Mouse (Mus musculus) lung, postnatal 25 days (tissue): Measurements from ENCODE around the gene Prkar1a.
A peak's percentile ranks its signal among the peaks of the same experiment; 100 is the strongest.

Experiments used
- DNase-seq: peaks from one replicate; pipeline ENCODE4 v3.0.0; 2022; ENCODE audit warnings: low spot score

The Prkar1a gene

DNA sequence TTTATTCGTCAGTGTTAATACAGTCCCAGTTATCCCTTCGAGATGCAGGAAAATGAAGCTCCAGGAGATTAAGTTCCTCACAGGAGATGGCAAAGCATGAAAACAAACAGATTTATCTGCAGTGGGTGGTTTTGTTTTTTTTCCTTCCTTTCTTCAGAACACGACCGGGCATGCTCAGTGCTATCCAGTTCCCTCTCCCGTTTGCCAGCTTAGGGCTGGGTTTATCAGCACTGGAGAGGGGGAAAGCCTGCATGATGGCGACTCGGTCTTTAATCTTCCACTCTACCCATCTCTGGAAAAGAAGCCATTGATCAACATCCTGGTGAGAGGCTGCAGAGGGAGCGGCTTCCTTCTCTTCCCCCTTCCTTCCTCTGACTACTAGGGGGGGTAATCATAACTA lies at the start of gene Prkar1a:
Gene Prkar1a (plus strand): TSS at position 200 of the 400 bp plus-strand sequence.
- no peak for DNase-seq

DNA sequence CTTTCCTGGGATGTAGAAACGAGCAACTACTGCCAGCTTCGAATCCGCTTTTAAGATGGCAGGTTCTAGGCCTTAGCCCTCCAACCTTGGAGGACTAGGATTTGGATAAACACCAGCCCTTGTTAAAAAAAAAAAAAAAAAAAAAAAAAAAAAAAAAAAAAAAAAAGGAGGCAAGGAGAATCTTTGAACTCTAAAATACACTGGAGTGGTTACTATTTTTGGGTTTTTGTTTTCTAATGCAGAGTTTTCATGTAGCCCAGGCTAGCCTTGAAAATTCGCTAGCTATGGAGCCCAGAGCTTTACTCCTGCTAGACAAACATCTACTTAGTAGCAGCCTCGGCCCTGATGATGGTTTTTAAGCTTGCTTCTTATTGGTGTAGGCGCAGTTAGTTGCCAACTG lies 41.6 kb upstream of the Prkar1a start:
- no peak for DNase-seq

DNA sequence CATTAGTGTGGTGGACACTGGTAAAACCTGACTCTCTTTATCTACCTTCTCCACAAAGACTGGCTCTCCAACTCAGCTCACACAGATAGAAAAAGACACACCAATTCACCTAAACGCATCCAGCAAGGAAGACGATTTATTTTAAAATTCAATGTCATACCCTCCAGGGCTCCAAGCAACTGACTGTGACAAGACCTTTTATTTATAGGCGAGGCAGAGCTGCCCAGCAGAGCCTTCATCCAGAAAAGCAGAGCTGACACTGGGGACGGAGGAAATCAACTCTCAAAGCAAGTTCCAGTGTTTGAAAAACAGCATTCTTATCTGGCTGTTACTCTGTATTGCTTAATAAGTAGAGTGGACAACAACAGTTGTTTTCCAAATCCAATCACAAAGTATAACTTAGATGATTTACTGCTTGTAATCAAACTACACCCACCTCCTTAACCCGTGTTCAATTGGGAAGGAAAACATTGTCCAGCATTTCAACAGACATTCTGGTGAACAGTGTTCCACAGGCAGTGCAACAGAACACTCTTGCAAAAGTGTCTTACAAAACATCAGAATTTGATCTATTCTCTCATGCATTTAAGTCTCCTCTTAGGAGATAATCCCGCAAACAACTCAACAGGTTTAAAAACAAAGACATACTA lies 40.1 kb upstream of the Prkar1a start:
- no peak for DNase-seq

DNA sequence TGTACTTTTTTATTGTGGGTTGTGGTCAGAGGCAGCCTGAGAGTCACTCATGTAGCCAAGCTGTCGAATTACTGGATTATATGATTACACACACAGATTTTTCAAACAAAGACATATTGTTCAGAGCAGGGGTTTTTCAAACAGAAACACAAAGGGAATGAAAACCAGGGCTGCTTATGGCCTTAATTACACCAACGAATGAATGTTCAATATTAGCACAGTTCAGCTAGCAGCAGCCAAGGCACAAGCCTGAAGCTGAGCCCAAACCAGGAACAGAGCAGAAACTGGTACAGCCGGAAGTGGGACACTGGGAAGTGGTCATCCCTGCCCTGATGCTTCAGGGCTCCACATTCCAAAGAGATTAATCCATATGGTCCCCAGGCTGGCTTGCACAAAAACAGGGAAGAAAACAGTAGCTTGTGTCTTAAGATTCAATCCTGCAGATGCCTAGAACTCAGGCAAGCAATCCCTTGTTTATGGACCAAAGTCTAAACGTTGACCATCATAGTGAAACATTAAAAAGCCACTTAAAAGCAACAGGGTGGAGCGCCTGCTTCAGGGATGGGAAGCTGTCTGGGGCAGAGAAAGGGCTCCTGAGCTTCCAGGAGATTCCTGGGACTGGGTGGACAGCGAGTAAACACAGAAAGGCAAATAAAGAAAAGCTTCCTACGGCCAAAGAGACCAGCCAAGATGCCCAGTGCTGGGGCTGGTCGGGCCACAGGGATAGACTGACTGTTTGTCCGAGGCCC lies 39.0 kb upstream of the Prkar1a start:
- no peak for DNase-seq

DNA sequence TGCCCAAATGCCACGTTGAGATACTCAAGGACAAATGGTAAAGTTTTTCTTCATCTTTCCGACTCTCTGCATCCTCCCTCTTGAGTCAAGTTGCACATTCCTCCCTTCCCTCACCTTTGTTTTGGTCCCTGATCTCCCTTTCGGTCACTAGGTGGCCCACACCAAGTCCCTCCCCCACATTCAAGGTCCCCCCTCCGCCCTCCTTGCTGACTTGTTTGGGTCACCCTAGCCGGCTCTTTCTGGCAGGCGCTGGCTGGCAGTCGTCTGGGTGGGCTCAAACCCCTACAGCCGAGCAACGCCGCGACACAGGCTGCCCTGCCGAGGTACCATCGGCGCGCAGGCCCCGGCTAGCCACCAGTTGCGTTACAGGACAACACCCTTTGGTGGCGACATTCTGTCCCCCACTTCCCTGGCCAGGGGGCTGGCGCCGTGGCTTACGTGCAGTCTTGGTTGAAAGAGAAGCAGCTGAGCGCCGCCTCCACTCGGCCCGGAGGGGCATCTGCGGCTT lies 38.4 kb upstream of the Prkar1a start:
- DNase-seq: no peak

DNA sequence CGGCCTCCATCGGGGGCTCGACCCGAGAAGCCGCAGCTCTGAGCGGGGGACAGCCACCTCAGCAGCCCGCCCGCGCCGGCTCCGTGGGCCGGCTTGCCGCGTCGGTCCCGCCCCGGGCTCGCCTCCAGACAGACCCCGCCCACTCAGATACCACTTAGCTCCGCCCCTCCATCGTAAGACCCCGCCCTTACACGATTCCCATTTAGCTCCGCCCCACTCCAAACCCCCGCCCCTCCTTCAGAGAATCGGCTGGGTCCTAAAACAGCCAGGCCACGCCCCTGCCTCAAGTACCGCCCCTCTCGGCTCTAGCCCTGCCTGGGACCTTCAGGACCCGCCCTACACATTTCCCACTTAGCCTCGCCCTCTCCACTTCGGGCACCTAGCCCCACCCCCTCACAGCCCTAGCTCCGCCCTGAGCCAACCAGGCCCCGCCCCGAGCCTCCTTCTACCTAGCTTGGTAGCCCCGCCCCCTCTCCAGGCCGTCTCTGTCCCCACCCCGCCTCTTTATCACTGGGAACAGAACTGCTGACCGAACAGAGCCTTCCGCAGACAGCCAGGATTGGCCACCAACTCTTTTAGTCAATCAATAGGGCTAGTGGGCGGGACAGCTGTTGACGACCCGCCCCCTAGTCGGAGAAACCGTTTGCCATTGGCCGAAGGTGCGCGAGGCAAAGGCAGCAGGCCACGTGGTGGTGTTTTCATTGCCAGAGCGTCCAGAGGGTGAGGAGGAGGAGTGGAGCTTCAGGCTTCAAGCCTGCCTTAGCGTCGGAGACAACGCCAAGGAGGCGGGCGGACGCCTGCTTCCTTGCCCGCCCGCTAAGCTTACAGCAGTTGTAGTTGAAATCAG lies 37.7 kb upstream of the Prkar1a start, which contains the start of gene Wipi1:
Gene Wipi1 (minus strand): TSS at position 665 of the 847 bp plus-strand sequence.
- peak; percentile 99 for DNase-seq

DNA sequence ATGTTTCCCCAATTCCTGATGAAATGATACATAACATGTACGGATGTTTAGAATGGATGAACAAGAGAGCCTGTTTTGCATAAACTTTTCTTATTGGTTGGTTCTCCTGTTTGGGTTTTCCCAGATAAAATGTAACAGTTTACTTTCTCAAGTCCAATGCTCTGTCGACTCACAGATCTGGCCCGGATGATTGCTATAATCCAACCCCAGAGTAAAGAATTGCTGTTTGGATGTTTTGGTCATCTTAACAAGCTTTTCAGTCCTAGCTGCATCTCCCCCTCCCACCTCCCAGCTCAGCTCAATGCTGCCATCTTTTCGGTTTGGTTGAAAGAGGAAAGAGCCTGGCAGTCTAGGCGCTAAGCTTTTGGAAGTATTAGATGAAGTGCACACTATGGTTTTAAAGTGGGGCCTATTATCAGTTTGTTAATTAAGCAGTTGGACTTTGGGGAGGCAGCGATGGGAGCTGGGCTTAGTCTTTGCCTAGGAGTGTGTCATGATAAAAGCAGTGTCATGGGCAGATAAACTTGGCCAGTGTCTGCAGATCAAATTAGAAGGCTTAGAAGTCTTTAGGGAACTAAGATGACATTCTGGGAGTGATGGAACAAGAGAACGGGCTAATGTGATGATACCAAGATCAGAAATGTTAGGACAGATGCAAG lies 36.2 kb upstream of the Prkar1a start:
- DNase-seq: no peak

DNA sequence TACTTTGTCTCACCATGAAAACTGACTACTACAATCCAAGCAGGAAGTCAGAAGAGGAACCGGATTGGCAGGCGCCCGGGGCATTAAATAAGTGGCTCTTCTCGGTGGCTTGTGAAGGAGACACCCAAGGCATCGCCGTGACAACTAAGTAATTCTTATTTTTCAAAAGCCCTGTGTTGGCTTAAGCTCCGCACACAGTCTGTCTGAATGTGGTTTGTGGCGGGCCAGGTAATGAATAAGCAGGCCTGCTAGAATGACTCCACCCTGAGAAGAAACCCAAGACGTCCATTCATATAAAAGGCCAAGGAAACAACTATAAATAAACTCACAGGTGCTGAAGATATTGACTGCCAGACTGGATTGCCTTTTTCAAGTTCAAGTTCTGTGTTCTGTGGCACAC lies 33.9 kb upstream of the Prkar1a start:
- no peak for DNase-seq

DNA sequence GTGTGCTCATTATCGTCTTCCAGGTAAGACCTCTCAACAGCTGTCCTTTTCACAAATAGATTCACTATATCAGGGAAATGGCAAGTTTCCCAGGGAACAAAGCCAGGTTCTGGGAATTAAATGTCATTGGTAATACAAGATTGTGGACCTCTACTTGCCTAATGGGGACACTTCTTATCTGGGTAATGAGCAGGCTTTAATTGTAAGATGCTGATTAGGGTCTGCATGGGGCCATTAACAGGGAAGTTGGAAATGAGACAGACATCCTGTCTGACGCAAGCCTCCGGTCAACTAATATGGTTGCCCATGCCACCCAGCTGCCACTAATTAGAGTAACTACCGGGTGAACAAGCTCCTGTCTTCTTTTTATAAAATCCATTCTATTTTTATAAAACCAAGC lies 32.9 kb upstream of the Prkar1a start:
- DNase-seq: no peak

DNA sequence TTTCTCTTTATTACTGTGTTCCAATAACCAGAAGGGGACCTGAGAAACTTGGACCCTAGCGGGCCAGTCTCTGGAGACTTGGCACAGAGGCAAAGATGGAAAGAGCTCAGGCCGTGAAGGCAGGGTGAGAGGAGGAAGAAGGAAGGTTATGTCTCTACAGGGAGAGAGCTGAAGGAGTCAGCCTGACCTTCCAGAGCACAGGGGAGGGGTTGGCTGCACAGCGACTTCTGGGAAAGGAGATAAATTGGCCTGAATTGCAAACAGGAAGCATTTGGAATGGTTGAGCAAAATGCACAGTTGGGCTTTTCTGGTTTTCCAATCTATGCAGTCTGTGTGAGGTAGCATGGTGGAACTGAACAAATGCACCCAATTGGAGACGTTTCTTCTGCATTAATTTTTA lies 32.4 kb upstream of the Prkar1a start:
- DNase-seq: no peak

DNA sequence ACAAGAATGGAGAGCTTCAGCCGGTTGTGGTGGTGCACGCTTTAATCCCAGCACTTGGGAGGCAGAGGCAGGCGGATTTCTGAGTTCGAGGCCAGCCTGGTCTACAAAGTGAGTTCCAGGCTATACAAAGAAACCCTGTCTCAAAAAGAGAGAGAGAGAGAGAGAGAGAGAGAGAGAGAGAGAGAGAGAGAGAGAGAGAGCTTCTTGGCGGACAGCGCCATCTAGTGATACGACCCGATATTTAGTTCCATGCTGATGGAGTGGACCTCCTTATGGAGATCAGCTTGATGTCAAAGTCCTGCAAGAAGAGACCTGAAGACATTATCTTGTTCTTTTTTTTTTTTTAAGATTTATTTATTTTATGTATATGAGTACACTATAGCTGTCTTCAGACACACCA lies 30.1 kb upstream of the Prkar1a start:
- peak; percentile 44 for DNase-seq

DNA sequence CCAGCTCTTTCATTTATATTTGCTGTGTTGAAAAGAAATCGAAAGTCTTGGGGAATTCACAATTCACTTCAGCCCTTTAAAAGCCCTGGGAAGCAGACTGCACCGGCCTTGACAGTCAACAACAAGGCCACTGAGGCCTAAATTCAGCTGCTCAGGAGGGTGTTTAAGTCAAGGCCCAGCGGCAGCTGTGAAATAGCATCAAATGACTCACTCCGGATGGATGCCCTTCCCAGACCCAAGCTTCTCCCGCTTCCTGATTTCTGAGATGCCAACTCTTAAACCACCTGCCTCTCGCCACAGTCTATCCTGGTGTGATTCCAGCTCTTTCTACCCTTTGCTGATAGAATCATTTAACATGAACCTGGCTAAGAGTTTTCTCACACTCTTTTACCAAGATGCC lies 28.8 kb upstream of the Prkar1a start:
- no peak for DNase-seq

DNA sequence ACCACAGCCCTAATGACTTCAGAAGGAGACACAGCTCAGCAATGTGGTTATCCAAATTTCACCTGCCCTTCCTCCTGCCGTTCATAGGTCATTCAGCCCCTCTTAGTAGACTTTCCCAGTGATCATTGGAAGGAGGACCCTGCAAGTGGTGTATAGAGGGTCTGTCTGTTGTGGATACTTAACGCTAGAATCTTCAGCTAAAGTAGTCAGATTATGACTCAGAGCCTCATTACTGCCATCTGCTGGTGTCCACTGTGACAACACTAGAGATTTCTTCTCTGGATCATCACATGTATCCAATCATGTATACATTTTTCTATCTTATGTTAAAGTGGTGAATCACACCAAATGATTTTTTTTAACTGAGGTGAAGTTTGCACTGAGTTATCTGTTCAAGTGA lies 28.0 kb upstream of the Prkar1a start:
- DNase-seq: peak; percentile 47

DNA sequence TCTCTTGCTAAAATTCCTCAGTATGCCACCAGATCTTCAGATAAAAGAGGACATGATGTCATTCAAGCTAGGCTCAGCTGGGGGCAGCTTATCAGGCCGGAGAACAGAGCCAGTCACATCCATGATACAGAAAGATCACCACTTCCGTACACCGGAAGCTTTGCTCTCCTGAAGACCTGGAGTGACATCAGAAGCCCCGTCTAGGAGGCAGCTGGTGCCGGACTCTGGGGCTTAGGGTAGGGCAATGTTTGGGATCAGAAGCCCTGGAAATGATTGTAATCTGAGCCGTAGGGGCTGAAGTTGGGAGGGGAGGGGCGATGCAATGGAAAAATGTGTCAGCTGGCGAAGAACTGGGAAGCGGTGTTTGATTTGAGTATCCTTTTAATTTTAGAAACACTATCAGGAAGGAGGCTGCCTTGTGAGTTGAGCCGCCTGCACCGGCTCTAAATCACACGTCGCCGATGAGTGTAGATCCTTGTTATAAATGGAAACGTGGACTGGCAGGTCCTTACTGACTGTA lies 26.6 kb upstream of the Prkar1a start:
- no peak for DNase-seq

DNA sequence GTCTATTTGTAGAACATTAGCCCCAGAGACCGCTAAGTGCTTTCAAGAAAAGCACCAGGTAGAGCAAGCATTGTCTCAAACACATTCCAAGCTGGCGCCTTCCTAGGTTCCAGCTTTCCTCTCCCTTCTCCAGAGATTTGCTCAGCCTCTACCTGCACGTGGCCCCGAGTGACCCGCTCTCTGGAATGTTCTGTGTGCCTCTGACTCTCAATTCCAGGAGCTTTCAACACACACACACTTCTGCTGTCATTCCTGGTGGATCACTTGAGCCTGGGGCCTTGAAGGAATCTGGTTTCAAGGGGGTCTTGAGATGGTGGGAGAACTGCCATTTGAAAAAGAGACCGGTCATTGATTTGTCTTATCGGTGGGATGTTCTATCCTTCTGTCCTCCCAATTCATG lies 26.0 kb upstream of the Prkar1a start:
- no peak for DNase-seq

DNA sequence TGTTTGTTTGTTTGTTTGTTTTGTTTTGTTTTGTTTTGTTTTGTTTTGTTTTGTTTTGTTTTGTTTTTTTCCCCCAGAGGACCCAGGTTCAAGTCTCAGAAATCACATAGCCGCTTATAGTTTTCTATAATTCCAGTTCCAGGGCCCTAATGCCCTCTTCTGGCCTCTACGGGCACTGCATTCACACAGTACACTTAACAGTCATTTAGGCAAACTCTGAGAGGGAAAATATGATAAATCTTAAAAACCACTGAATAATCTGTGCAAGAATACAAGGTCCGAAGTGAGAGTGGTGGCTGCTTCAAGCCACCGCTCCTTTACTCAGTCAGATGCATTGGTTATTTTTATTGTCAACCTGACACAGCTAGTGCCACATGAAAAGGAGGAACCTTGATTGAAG lies 21.6 kb upstream of the Prkar1a start:
- DNase-seq: no peak

DNA sequence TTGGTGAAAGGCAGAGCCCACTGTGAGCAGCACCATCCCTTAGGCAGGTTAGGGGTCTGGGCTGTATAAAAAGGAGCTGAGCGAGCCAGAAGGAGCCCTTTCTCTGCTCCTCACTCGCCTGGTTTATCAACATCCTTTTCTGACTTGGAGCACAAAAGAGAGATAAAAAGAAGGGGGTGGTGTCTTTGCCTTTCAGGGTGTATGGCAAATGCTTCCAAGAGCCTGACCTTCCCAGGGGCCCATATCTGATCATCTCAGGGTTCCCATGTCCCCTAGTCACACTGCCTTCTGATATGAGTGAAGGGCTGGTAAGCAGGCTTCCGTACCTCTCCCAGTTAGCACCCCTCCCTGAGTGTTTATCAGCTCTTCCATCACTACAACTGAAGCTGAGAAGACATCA lies 21.1 kb upstream of the Prkar1a start:
- no peak for DNase-seq

DNA sequence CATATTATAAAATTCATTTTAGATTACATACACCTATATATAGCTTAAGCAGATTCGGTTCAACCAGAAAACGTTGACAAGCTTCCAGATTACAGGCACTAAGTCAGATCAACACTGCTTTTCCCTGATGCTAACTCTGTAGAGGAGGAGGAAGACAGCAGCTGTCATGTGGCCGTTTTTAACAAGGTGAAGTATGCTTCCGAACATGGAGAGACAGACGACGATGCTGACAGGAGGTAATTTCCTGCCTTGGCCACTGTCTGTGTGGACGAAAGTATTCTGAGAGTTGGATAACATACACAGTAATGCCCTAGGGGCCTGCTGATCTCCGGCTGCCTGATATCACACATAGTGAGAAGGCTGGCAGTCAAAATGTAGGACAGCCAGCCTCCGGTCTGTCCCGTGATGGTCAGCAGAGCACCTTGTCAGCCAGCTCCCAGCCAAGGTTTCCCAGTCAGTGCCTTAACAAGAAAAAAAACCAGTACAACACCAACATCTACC lies 20.1 kb upstream of the Prkar1a start:
- DNase-seq: no peak

DNA sequence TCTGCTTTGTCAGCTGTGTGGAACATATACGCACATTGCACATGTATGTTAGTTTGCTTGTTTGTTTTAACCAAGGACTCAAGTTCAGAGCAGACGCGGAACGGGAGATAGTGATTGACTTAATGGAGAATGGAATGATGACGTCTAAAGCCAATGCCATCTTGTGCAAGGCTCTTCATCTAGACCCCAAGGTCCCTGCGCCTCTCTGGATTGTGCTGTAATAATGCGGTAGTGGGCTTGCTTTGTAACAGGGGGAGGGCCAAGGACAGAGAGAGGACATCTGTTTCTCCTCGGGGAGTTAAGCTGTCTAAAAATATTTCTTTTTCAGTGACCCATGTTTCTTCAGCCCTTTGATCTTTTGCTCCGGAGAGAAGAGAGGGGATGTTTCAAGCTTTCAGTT lies 14.3 kb upstream of the Prkar1a start:
- DNase-seq: no peak

DNA sequence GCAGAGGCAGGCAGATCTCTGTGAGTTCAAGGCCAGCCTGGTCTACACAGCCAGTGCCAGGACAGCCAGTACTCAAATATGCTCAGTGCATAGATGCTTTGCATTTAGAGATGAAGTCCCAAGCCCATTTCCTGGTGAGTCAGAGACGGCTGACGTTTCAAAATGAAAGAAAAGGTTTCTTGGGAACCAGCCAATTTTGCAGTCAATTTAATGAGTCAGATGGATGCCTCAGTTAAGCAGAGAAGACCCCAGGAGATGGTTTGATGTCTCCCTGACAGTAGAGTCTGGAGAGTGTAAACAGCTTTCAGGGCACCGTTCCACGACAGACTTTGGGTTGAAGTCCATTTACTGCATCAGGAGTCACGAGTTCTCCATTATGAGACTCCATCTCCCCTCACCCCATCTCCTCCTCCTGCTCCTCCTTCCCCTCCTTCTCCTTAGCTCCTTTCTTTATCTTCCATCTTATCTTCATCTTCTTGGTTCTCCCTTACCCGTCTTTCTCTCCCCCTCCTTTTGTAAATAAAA lies 13.3 kb upstream of the Prkar1a start:
- no peak for DNase-seq

DNA sequence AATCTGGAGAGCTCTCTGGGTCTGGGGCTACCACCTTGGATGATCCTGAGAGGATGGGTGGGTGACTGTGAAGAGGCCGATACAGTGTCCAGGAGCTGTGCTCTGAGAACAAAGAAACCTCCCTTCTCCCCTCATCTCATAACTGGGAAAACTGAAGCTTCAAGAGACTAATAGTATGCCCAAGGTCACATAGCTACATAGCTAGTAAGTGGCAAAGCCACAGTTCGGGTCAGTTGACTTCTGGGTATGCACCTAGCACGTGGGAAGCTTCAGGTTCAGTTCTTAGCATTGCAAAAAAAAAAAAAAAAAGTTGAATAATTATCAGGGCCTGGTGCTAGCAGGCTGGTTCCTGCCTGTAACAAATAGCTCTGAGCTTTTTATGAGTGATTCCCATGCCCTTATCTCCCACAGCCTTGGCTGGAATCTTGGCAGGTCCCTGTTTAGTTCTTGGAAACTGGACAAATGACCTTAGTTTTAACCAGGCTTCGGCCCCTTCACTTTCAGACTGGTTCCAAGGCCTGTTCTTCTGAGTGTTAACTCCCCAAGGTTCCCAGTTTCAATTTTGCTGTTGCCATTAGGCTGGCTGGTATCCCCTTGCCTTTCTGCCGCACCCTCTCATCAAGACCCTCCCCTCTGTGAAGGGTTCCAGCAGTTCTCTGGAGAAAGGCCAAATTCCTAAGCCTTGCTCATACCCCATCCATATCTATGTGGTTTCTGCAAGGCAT lies 7.5 kb upstream of the Prkar1a start:
- peak; percentile 52 for DNase-seq
